15 mouse cellular contexts compared by ENCODE assay signal in genomic region chr3:94610581-94610980, GRCm38 (mm10). TPM values are rescaled to one million over a fixed set of nuclear protein-coding genes. Genes with fewer than 3 reads are reported as not detected.
A peak's percentile ranks its signal among the peaks of the same experiment; 100 is the strongest.
DNase-seq lines count a peak whose midpoint lies in the region; ATAC-seq and TF ChIP-seq lines count a peak whose summit lies in the region.
"Had no signal": no experiment of that assay in that cellular context is flagged by ENCODE, and none has a peak within 500 bp of the region (broad histone marks: within the 10 kb centered on the region; RNA-seq: fewer than 3 reads in every experiment).

No protein-coding gene starts in this region.

- peak; percentile 79 for DNase-seq in adrenal gland, adult 2 months
- DNase-seq in adrenal gland, postnatal 25 days: no peak
- DNase-seq in kidney, adult 2 months: peak; percentile 13
- DNase-seq in kidney, adult 18-20 months: no peak
- peak; percentile 64 for DNase-seq in brain, adult 2 months (ENCODE audit: low read depth, low spot score)
- peak; percentile 23 to 28 for DNase-seq in heart, postnatal 14 days
- DNase-seq in lung, postnatal 0 days (ENCODE audit: low spot score): no peak
- DNase-seq in spleen, postnatal 10 days (ENCODE audit: low spot score in 2 of 2): no peak
- DNase-seq: lung, adult 18-20 months had no signal

- intact Hi-C loops in heart, postnatal 14 days (cut with DNase I): loop anchor here (10.0 kb wide), 1 partner anchor 294 kb away; no protein-coding TSS in a partner anchor

- H3K9me3 ChIP-seq in lung, postnatal 0 days (ENCODE audit: low read length): no peaks in the 10 kb centered on the region

- no peak for TF ChIP-seq EP300 in lung, postnatal 0 days (IDR thresholded peaks at IDR 0.05)

- no peak for TF ChIP-seq CTCF in kidney, adult 2 months (conservative IDR thresholded peaks at IDR 0.05; ENCODE audit: insufficient read depth, insufficient read length, low read depth, low read length)
- no peak for TF ChIP-seq CTCF in lung, postnatal 0 days (IDR thresholded peaks at IDR 0.05)

- no peaks in the 10 kb centered on the region for H3K4me1 ChIP-seq in kidney, adult 2 months (ENCODE audit: control insufficient read depth, insufficient read depth, low read length)
- H3K4me1 ChIP-seq in lung, postnatal 0 days (ENCODE audit: insufficient read depth, low read depth, low read length): no peaks in the 10 kb centered on the region
- H3K4me1 ChIP-seq: midbrain, embryonic 13.5 days had no signal

- H3K36me3 ChIP-seq in kidney, adult 2 months (ENCODE audit: control insufficient read depth, insufficient read depth, low read length): no peaks in the 10 kb centered on the region; the same call in 1 of the 2 replicates
- no peaks in the 10 kb centered on the region for H3K36me3 ChIP-seq in lung, postnatal 0 days (ENCODE audit: insufficient read depth, low read length)
- H3K36me3 ChIP-seq: midbrain, embryonic 13.5 days had no signal

- no peak overlapping the region for H3K4me3 ChIP-seq in kidney, adult 2 months (ENCODE audit: insufficient read depth, low read depth, low read length)
- no peak overlapping the region for H3K4me3 ChIP-seq in lung, postnatal 0 days (ENCODE audit: low read depth, low read length)
- H3K4me3 ChIP-seq: left cerebral cortex, adult 2 months; midbrain, embryonic 13.5 days had no signal

- H3K4me2 ChIP-seq in lung, postnatal 0 days (replicated peaks; ENCODE audit: low read depth, low read length): no peak overlapping the region
- H3K4me2 ChIP-seq: midbrain, embryonic 13.5 days had no signal

- no peak overlapping the region for H3K27ac ChIP-seq in kidney, adult 2 months (ENCODE audit: insufficient read depth, low read depth, low read length)
- H3K27ac ChIP-seq in lung, postnatal 0 days (ENCODE audit: low read length): no peak overlapping the region
- H3K27ac ChIP-seq: midbrain, embryonic 13.5 days had no signal

- ATAC-seq in lung, postnatal 0 days: no peak
- ATAC-seq: inflammation-experienced regulatory T-cells, adult 6 months; midbrain, embryonic 13.5 days had no signal

- no peak overlapping the region for H3K9ac ChIP-seq in lung, postnatal 0 days (replicated peaks; ENCODE audit: low read depth)
- H3K9ac ChIP-seq: midbrain, embryonic 13.5 days had no signal

- WGBS in kidney, adult 2 months: 83% methylated on average over 2 of the region's 2 CpGs
- 81% methylated on average over 2 of the region's 2 CpGs for WGBS in lung, postnatal 0 days

- TF ChIP-seq POLR2A in kidney, adult 2 months (IDR thresholded peaks at IDR 0.05; ENCODE audit: low read depth, low read length): no peak

- no peaks in the 10 kb centered on the region for H3K27me3 ChIP-seq in kidney, adult 2 months (replicated peaks; ENCODE audit: control insufficient read depth, insufficient read depth, low read length)
- no peaks in the 10 kb centered on the region for H3K27me3 ChIP-seq in lung, postnatal 0 days (replicated peaks; ENCODE audit: insufficient read depth, low read length)
- H3K27me3 ChIP-seq: midbrain, embryonic 13.5 days had no signal

RNA-seq across cellular contexts. Expression of gene Snx27, which starts 28.1 kb away (rescaled TPM):
- 10 to 100 TPM; 40.5 to 41.9 TPM for total RNA-seq in adrenal gland, adult 2 months (2021)
- 5.4 and 5.6 TPM in 2 replicates for polyA plus RNA-seq in adrenal gland, adult 2 months (2012; rRNA removed)
- total RNA-seq in adrenal gland, postnatal 25 days (2021): 38.0 and 46.1 TPM in 2 replicates
- polyA plus RNA-seq in kidney, adult 2 months (2012; rRNA removed): 14.3 and 16.4 TPM in 2 replicates
- 10 to 100 TPM; 24.4 to 28.6 TPM for total RNA-seq in heart, postnatal 14 days (2021)
- polyA plus RNA-seq in lung, postnatal 0 days (2015; fragmentation: Nextera tagmentation; extraction: Ambion mirVana): 21.5 and 28.3 TPM in 2 replicates

RNA-seq across cellular contexts. Expression of gene Gm10972, which starts 32.3 kb away (rescaled TPM):
- total RNA-seq in adrenal gland, adult 2 months (2021): not detected
- not detected in 2 replicates for polyA plus RNA-seq in adrenal gland, adult 2 months (2012; rRNA removed)
- total RNA-seq in adrenal gland, postnatal 25 days (2021): not detected in 2 replicates
- polyA plus RNA-seq in kidney, adult 2 months (2012; rRNA removed): not detected in 2 replicates
- total RNA-seq in heart, postnatal 14 days (2021): not detected
- not detected in 2 replicates for polyA plus RNA-seq in lung, postnatal 0 days (2015; fragmentation: Nextera tagmentation; extraction: Ambion mirVana)
- total RNA-seq: common myeloid progenitor, adult 5-6 weeks; gastrocnemius, postnatal 4 days; left cerebral cortex, adult 2 months; neutrophil, adult 5-6 weeks had no signal
- polyA plus RNA-seq: inflammation-experienced regulatory T-cells, adult 6 months; midbrain, embryonic 13.5 days had no signal

RNA-seq across cellular contexts. Expression of gene Tuft1, which starts 48.1 kb away (rescaled TPM):
- 10 to 100 TPM; 13.2 to 13.8 TPM for total RNA-seq in adrenal gland, adult 2 months (2021)
- 6.8 and 7.1 TPM in 2 replicates for polyA plus RNA-seq in adrenal gland, adult 2 months (2012; rRNA removed)
- 11.6 and 12.6 TPM in 2 replicates for total RNA-seq in adrenal gland, postnatal 25 days (2021)
- polyA plus RNA-seq in kidney, adult 2 months (2012; rRNA removed): 15.3 and 15.9 TPM in 2 replicates
- total RNA-seq in heart, postnatal 14 days (2021): 1 to 10 TPM; 3.1 to 3.9 TPM
- 16.9 and 19.5 TPM in 2 replicates for polyA plus RNA-seq in lung, postnatal 0 days (2015; fragmentation: Nextera tagmentation; extraction: Ambion mirVana)

Comparison
In these comparisons a context has a peak if more than half of its experiments do, and no peak if none do; other contexts are left out.
1. DNase-seq: peak in adrenal gland, adult 2 months (single experiment), kidney, adult 2 months (single experiment), brain, adult 2 months (single experiment) and heart, postnatal 14 days (2 of 2); none in adrenal gland, postnatal 25 days (single experiment), kidney, adult 18-20 months (single experiment), lung, postnatal 0 days (single experiment) and spleen, postnatal 10 days (0 of 2).